Mouse (Mus musculus) cerebellum, adult 2 months (tissue): ENCODE data around the gene Irf4.

Experiments
- CTCF ChIP-seq: fragments of 200-500 bp; IDR thresholded peaks from 2 replicates; pipeline ENCODE4 v1.5.1; 2011; ENCODE audit warnings: low read depth, mild to moderate bottlenecking, control low read depth, low read length, moderate library complexity, borderline replicate concordance; ENCODE audit not compliant: insufficient read depth
- POLR2A ChIP-seq: fragments of 200-500 bp; IDR thresholded peaks from 2 replicates; pipeline ENCODE4 v1.6.1; 2011; ENCODE audit warnings: low read length, control low read depth, borderline replicate concordance; ENCODE audit not compliant: insufficient read depth

- TF ChIP-seq CTCF (no peak), POLR2A (no peak)
Observed at GRCm38 (mm10) chr13:30757264-30757900, 8.4 kb downstream of the Irf4 start.
